Mouse (Mus musculus) E14TG2a.4 (cell line): ENCODE measurements around the gene Cav3.

Experiments used
- CTCF ChIP-seq: conservative IDR thresholded peaks from 2 replicates; pipeline ENCODE4 v1.5.1; 2014; ENCODE audit warnings: low read length
- POU5F1 ChIP-seq: IDR thresholded peaks from 2 replicates; pipeline ENCODE4 v1.6.1; 2014; ENCODE audit warnings: low read length, borderline replicate concordance

DNA sequence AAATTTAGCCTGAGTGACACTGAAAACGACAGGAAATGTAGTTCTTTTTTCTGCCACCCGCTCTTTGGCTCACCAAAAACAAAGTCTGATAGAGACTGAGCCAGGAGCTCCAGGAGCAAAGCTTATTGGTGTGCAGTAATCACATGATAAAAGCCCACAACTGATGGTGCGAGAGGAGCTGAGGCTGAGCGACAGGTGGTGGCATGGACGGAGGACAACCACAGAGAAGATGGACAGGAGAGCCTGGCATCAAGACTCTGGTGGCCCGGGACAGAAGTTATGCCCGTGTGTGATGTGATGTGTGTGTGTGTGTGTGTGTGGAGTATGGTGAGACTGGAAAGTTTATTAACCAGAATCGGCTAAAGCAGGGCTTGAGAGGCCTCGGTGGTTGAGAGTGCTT is 34.1 kb downstream of the Cav3 start:
- no peak for TF ChIP-seq CTCF
- no peak for TF ChIP-seq POU5F1
